Mouse (Mus musculus) embryonic facial prominence, embryonic 11.5 days (tissue): ENCODE results near the gene Usp49. TPM values are rescaled to one million over a fixed set of nuclear protein-coding genes. Genes with fewer than 3 reads are reported as not detected.

ENCODE experiments used
- ATAC-seq: fragments of 200-750 bp; cut with Nextera tagmentation; replicated peaks from 2 replicates; pipeline ENCODE4 v1.8.0; 2017; ENCODE audit warnings: low read depth; ENCODE audit not compliant: insufficient number of reproducible peaks, low FRiP score, low TSS enrichment
- DNase-seq: peaks from one replicate; pipeline ENCODE4 v3.0.0-alpha.2; 2015; ENCODE audit warnings: low spot score
- H3K27ac ChIP-seq: fragments of 300-500 bp; sonication (generic); replicated peaks from 2 replicates; pipeline ENCODE4 v1.5.1; 2014; ENCODE audit warnings: mild to moderate bottlenecking, low read depth, low read length, control low read depth
- H3K27me3 ChIP-seq: fragments of 300-500 bp; sonication (generic); 2 replicates; pipeline ENCODE4 v1.6.1; 2014; ENCODE audit warnings: mild to moderate bottlenecking, low read length, moderate library complexity, mixed read lengths; ENCODE audit not compliant: control insufficient read depth, insufficient read depth
- H3K36me3 ChIP-seq: fragments of 300-500 bp; sonication (generic); replicated peaks from 2 replicates; pipeline ENCODE4 v1.6.1; 2014; ENCODE audit warnings: low read depth, mild to moderate bottlenecking, low read length, moderate library complexity, mixed read lengths; ENCODE audit not compliant: control insufficient read depth, insufficient read depth
- H3K4me1 ChIP-seq: fragments of 300-500 bp; sonication (generic); 2 replicates; pipeline ENCODE4 v1.6.1; 2014; ENCODE audit warnings: low read length, mixed read lengths; ENCODE audit not compliant: control insufficient read depth, insufficient read depth
- H3K4me2 ChIP-seq: fragments of 300-500 bp; sonication (generic); 2 replicates; pipeline ENCODE4 v1.6.1; 2014; ENCODE audit warnings: low read depth, mild to moderate bottlenecking, control low read depth, low read length, moderate library complexity
- H3K4me3 ChIP-seq: fragments of 300-500 bp; sonication (generic); 2 replicates; pipeline ENCODE4 v1.5.1; 2014; ENCODE audit warnings: low read depth, low read length, control low read depth
- H3K9ac ChIP-seq: fragments of 300-500 bp; sonication (generic); replicated peaks from 2 replicates; pipeline ENCODE4 v1.6.1; 2014; ENCODE audit warnings: mild to moderate bottlenecking, control low read depth, low read length
- H3K9me3 ChIP-seq: fragments of 300-500 bp; sonication (generic); replicated peaks from 2 replicates; pipeline ENCODE4 v1.6.1; 2016; ENCODE audit warnings: mild to moderate bottlenecking, low read length, inconsistent platforms, mixed read lengths; ENCODE audit not compliant: control insufficient read depth
- WGBS: fragments of 180-500 bp; shearing (Covaris S2); extraction: QIAGEN DNeasy Blood & Tissue Kit; methylation state at CpG from one replicate; pipeline ENCODE4 v1.1.7; 2014; 5-methylcytosine and 5-hydroxymethylcytosine counted together
- polyA plus RNA-seq: library from polyadenylated mRNA; unstranded; fragments of >200 nt; fragmentation: Nextera tagmentation; extraction: Ambion mirVana; gene quantifications from 2 replicates; pipeline ENCODE4 v1.2.1, GENCODE M21; 2014

Gene Usp49
- polyA plus RNA-seq, 1 experiment from 2014 or later = 4.3 TPM

DNA sequence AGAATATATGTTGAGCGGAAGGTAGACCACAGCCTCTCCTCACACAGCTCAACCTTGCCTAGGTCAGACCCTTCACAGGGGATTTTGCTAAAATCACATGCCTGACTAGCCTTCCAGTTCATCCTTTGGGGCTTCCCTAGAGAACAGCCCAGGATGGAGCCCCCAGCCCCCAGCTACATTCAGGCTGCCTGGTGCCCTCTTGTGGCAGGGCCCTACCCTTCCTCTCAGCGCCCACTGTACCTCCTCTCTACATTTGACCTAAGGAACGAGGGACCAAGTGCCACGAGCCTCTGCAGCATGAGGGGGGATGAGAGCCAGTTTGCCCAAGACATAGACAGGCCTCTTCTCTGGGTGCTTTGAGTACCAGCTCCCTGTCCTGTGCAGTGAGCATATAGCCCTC, 74.2 kb downstream of the Usp49 start:
- Histone ChIP-seq H3K4me1 (no peaks in the 10 kb centered on the region), H3K9ac (no peak overlapping the region), H3K4me2 (no peak overlapping the region), H3K27me3 (no peaks in the 10 kb centered on the region; the same call in 1 of the 2 replicates), H3K27ac (no peak overlapping the region), H3K4me3 (no peak overlapping the region), H3K36me3 (no peaks in the 10 kb centered on the region), H3K9me3 (no peaks in the 10 kb centered on the region)
- WGBS = 85% methylated on average over 4 of the region's 4 CpGs
- DNase-seq (no peak), ATAC-seq (no peak)

DNA sequence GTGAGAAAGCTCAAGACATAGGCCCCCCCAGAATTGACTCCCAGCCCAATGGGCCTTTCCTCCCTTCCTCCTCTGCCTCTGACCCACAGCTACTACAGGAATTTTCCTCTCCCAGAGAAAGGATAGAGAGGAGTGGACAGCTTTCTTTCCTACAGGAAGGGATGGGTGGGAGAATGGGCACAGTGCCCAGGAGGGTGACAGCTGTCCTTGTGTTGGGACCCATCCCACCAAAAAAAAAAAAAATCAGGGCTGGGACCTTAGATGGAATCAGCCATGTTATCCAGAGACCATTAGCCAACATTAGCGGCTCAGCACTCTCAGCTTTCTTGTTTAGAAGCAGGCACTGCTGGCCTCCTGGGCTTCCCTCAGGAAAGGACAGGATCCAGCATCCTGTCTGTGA, 75.7 kb downstream of the Usp49 start:
- 59% methylated on average over 1 of the region's 1 CpGs for WGBS
- Histone ChIP-seq H3K27ac (no peak overlapping the region), H3K4me3 (no peak overlapping the region), H3K9me3 (no peaks in the 10 kb centered on the region), H3K4me1 (no peaks in the 10 kb centered on the region), H3K27me3 (no peaks in the 10 kb centered on the region; the same call in 1 of the 2 replicates), H3K36me3 (no peaks in the 10 kb centered on the region), H3K9ac (no peak overlapping the region), H3K4me2 (no peak overlapping the region)
- no peak for ATAC-seq
- DNase-seq = no peak

DNA sequence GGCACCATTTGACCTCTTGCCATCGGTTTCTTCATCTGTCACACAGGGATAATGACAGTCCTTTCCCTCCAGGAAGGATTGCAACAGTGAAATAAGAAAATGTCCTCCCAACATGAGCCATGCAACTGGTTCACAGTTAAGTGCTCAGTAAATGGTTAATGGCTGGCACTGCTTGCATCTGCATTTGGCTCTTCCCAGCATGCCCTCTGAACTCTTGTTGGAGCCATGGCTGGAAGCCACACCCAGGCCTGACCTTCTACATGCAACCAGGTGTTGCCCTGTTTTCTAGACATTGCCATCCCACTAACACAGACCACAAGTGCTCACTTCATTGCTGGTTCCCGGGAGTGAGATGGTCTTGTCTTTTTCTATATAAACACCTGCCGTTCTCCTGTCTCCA, 77.5 kb downstream of the Usp49 start:
- H3K27me3 ChIP-seq = no peaks in the 10 kb centered on the region; the same call in 1 of the 2 replicates
- H3K4me1 ChIP-seq = no peaks in the 10 kb centered on the region
- no peak overlapping the region for H3K4me3 ChIP-seq
- no peak overlapping the region for H3K9ac ChIP-seq
- ATAC-seq (no peak), DNase-seq (no peak)
- no peaks in the 10 kb centered on the region for H3K9me3 ChIP-seq
- no peak overlapping the region for H3K27ac ChIP-seq
- H3K36me3 ChIP-seq = no peaks in the 10 kb centered on the region
- no peak overlapping the region for H3K4me2 ChIP-seq
- 86% methylated on average over 3 of the region's 3 CpGs for WGBS

DNA sequence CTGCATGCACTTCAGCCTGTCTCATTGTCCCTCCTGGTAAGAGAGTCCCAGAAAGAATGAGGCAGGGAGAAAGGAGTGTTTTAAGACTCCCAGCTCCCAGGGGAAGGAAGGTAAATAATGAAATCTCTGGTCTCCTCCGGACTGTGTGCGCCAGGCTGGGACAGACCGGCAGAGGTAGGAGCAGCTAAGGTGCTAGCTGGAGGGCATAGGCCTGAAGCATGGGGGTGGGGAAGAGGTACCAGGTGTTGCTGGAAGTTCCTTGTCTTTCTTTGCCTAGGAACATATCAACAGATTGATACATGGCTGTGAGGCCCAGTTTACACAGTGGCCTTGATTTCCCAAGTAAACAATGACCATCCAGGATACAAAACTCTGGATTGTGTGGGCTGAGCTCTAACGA, 78.5 kb downstream of the Usp49 start:
- H3K4me3 ChIP-seq = no peak overlapping the region

DNA sequence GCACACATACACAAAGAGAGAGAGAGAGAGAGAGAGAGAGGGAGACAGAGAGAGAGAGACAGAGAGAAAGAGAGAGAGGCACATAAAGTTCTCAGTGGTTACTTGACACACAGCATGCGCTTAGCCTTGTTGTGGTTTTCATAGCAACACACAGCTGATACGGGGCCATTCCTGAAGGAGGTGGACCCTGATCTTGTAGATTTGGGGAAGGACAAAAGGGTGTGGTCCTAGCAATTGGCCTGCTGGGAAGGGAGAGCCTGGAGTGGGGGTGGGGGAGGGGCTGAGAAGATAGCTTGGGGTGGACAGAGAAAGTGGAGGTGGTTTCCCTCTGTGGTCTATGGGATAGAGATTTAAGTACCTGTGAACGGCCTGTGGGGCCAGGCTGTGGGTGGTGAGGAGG, 79.5 kb downstream of the Usp49 start:
- Histone ChIP-seq H3K27ac (no peak overlapping the region), H3K4me2 (no peak overlapping the region), H3K4me1 (no peaks in the 10 kb centered on the region), H3K9ac (no peak overlapping the region), H3K9me3 (no peaks in the 10 kb centered on the region), H3K27me3 (no peaks in the 10 kb centered on the region), H3K36me3 (no peaks in the 10 kb centered on the region), H3K4me3 (no peak overlapping the region)
- WGBS = 76% methylated on average over 3 of the region's 3 CpGs
- DNase-seq (no peak), ATAC-seq (no peak)

More for the DNA sequence above, 78.5 kb downstream of the Usp49 start:
- Histone ChIP-seq H3K9me3 (no peaks in the 10 kb centered on the region), H3K9ac (no peak overlapping the region), H3K4me1 (no peaks in the 10 kb centered on the region), H3K36me3 (no peaks in the 10 kb centered on the region), H3K27me3 (no peaks in the 10 kb centered on the region), H3K27ac (no peak overlapping the region), H3K4me2 (no peak overlapping the region)
- 73% methylated on average over 4 of the region's 4 CpGs for WGBS
- DNase-seq = no peak
- no peak for ATAC-seq

DNA sequence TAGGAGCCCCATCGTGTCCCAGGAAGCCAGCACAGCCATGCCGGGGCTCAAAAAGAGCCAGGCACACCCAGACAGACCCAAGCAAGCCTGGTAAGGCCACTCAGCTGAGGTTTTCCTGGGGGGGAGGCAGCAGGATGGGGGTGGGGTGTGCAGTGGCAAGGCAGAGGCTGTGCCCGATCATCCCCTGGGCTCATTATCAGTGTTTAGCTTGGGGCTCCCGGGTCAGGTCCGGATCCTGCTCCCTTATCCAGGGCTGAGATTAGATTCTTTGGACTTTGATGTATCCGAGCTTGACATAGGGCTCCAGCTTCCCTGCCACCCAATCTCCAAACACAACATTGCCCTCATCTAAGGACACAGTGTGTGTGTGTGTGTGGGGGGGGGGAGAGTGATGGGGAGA, 81.4 kb downstream of the Usp49 start:
- ATAC-seq (no peak), DNase-seq (no peak)
- H3K27ac ChIP-seq = no peak overlapping the region
- H3K4me2 ChIP-seq = no peak overlapping the region
- H3K4me1 ChIP-seq = no peaks in the 10 kb centered on the region
- WGBS = 77% methylated on average over 6 of the region's 6 CpGs
- H3K27me3 ChIP-seq = no peaks in the 10 kb centered on the region
- no peak overlapping the region for H3K4me3 ChIP-seq
- no peaks in the 10 kb centered on the region for H3K9me3 ChIP-seq
- no peak overlapping the region for H3K9ac ChIP-seq
- no peaks in the 10 kb centered on the region for H3K36me3 ChIP-seq

DNA sequence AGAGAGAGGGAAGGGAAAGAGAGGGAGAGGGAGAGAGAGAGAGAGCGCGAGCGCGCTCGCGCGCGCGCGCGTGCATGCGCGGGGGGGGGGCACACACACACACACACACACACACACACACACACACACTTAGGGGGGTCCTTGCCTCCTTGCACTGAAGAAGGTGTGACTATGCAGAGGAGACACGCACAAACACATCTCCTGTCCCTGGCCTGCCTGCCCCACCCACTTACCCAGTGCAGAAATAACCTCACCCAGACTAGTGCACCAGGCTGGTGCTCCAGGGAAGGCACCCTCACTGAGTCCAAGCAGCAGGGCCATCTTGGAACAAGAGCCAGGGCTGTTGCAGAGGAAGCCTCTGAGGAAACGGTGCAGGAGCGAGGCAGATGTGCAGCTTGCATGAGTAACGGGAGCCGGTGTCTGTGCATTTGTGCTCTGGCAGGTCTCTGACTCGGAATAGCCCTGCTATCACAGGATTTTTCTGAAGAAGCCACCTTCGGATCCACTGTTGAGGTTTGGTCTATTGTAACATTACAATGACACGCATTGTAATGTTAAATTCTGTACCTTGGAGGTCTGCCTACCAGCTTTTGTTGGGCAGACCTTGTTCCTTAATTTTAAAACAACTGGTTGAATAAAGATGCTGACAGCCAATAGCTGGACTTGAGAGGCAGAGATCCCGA, 82.5 kb downstream of the Usp49 start:
- Histone ChIP-seq H3K9me3 (no peaks in the 10 kb centered on the region), H3K4me1 (no peaks in the 10 kb centered on the region), H3K27ac (no peak overlapping the region), H3K4me3 (no peak overlapping the region), H3K9ac (no peak overlapping the region), H3K4me2 (no peak overlapping the region), H3K27me3 (no peaks in the 10 kb centered on the region), H3K36me3 (no peaks in the 10 kb centered on the region)
- ATAC-seq (no peak), DNase-seq (no peak)
- WGBS = 47% methylated on average over 17 of the region's 22 CpGs

DNA sequence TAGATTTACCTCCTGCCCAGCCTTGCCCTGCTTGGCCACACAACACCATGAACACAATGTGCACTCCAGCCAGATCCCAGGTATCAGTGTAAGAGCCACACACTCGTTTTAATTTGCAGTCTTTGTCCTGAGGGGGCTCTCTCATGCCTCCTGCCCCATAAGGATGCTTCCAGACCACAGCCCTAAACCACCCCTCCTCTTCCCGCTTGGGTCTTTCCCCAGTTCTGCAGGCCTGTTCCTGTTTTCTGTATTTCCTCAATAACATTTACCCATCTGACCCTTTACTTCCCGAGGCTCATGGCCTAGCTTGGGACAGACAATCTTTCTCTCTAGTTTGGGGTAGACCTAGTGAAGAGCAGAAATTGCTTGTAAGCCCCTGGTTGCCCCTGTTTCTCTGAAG, 84.5 kb downstream of the Usp49 start:
- DNase-seq = no peak
- Histone ChIP-seq H3K4me2 (no peak overlapping the region), H3K36me3 (no peaks in the 10 kb centered on the region), H3K4me1 (no peaks in the 10 kb centered on the region), H3K27me3 (no peaks in the 10 kb centered on the region), H3K27ac (no peak overlapping the region), H3K9me3 (no peaks in the 10 kb centered on the region), H3K4me3 (no peak overlapping the region), H3K9ac (no peak overlapping the region)
- ATAC-seq = no peak
- WGBS = 61% methylated on average over 3 of the region's 3 CpGs
